Mouse (Mus musculus): ENCODE data around the gene Nanos2.

Gene Nanos2

DNA sequence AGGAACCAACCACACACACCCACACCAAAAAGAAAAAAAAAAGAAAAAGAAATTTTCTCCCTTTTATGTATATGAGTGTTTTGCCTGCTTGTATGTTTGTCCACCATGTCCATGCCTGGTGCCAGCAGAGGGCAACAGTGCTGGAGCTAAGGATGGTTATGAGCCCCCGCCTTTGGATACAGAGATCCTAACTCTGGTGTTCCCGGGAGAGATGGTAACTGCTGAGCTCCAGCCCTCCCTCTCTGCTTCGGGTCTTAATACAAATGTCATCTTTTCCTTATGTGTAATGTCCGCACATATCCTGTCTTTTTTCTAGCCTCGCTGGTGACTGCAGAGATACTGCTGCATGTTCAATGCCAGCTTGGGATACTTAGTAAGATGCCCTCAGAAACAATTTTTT, 2.8 kb downstream of the Nanos2 start:
- in situ Hi-C loops (cut with MboI; ENCODE audit: unreplicated experiment in 2 of 2), result loop anchor here in 1 of 2 experiments (10.0 kb wide), 1 partner anchor 75 kb away; the partner anchor contains the start of gene Ccdc61

DNA sequence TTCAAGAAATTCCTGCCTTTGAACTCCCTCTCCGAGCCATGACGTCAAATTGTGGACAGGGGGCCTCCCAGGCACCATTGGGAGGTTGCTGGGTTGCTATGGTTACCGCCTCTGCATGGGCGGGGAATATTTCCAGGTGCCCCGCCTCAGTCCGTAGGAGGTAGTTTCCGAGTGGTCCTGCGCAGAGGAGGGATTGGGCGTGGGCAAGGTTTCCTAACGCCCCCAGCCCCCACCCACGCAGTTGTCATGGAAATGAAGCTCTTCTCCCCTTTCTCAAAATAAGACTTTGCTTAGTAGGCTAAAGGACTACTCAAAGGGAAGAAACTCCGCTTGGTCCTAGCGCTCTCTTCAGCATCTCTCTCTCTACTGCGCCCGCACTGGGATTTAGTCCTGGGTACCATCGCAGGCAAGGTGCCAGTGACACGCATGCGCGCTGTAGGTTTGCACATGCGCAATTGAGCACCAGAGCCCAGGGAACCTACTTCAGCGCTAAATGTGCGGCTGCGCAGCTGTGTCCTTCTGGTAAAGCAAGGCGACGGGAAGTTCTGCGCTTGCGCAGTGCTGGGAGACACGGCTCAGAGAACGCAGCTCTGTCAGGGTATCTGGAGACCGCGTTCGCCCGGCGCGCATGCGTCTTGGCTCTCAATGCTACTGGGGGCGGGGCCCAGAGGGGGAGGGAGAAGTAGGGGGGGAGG, 3.5 kb downstream of the Nanos2 start, which contains the start of gene Mypop:
Gene Mypop, plus strand, starts transcription at position 645 of the 695 bp plus-strand sequence.
- in situ Hi-C loops (cut with MboI; ENCODE audit: unreplicated experiment in 2 of 2), result no loop called here

DNA sequence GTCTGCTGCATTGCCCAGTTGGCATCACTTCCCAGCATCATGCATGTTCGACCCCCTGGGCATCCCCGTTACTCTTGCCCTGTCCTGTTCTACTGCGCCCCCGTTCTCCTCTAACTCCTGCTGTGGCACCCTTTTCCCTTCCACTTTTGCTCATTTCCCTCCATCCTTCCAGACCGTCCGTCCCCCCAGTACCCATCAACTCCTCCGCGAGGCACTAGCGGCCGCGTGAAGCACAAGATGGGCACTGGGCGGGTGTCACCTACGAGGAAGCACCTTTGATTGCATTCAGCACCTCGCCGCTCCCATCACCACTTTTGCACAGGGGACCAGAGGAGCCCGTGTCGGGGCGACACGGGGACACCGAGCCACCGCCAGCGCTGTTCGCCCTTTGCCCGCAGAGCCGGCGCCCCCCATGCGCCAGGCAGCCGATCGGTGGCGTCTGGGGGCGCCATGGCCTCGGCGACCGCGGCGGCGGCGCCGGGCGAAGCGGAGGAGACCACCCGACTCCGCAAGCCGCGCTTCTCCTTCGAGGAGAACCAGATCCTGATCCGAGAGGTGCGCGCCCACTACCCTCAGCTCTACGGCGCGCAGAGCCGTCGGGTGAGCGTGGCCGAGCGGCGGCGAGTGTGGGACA, 4.6 kb downstream of the Nanos2 start:
- in situ Hi-C loops (cut with MboI; ENCODE audit: unreplicated experiment in 2 of 2), result no loop called here

DNA sequence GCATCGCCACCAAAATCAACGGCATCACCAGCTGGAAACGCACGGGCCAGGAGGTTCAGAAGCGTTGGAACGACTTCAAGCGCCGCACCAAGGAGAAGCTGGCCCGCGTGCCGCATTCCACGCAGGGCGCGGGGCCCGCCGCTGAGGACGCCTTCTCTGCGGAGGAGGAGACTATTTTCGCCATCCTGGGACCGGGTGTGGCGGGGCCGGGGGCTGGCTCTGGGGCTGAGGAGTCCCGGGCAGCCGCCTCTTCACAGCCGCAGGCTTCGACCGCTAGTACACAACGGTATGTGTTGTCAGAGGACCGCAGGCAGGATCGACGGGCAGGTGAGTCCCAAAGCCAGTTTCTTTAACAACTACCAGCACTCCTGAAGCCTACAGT, 5.1 kb downstream of the Nanos2 start:
- in situ Hi-C loops (cut with MboI; ENCODE audit: unreplicated experiment in 2 of 2), result no loop called here

DNA sequence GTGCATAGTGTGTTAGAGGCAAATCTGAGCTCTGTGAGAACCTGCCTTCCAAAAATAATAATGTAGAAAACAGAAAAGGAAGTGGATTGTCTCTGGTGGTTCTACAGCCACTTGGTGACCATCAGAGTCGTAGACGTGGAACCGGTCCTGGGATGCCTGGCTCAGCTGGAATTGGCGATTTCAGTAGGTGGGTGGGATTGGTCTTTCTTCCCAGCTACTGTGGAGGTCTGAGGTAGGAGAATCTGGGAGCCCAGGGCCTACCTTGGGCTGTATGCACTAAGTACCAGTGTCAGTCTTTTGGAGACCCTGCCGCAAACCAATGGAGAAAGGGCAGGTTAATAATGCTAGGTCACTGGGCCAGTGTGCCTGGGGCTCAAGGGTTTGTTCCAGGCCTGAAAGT, 5.8 kb downstream of the Nanos2 start:
- in situ Hi-C loops (cut with MboI; ENCODE audit: unreplicated experiment in 2 of 2), result no loop called here

DNA sequence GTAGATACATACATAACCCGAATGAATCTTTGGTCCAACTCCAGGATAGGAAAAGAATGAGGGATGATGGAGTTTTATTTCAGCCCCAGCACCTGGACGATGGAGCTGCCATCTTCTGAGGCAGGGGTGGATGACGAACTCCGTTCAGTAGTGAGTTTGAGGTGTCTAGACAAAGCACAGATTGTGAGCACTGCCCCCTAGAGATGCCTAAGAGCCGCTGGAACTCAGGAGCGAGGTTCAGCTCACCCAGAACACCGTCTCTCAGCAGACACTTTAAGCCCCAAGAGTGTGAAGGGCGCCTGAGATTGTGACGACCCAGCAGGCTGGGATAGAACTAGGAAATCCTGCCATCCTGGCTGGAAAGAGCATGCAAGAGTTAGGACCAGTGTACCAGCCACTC, 11.6 kb downstream of the Nanos2 start:
- in situ Hi-C loops (cut with MboI; ENCODE audit: unreplicated experiment in 2 of 2), result no loop called here

DNA sequence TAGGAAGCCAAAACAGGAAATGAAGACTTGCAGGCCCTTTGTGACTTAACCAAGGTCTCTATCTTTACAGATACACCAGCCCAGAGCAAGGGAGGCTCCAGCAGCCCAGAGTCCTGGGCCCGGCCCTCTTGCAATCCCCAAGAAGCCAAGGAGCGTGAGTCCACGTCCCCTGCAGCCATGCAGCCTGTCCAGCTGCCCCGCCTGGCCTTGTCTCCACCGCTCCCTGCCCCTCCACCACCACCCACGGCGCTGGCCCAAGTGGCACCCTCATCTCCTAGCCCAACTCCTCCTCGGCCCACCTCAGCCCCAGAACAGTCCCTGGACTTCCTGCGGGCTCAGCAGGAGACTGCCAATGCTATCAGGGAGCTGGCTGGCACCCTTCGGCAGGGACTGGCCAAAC, 13.2 kb downstream of the Nanos2 start:
- in situ Hi-C loops (cut with MboI; ENCODE audit: unreplicated experiment in 2 of 2), result no loop called here

DNA sequence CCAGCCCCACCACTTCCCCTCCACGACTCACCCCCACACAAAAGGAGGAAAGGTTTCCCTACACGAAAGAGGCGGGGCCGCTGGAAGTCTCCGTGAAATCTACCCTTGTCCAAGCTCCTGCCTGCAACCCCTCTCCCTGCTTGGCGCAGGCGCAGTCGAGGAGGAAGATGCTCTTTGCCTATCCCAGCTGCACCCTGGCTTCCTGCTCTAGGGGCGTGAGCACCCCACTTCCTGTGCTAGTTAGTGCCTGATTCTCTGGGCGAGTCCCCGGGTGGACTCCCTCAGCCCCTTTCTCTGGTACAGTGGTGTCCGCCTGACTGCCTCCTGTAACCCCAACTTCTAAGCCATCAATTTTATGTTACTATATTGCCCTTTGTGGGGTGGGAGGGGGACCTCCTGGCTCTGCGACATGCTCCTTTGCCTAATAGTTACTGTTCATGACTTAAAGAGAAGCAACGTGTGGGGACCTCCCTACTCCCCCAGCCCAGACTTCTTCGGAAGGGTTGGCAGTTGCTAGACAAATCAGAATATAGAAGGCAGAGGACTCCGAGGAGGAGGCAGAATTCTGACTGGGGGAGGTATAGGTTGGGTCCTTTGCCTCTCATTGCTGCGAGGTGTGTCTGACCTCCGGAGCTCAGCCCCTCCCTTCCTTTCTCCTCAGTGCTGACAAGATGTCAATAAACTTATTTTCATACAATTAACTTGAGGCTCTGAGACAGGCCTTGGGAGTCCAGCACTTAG, 14.0 kb downstream of the Nanos2 start:
- in situ Hi-C loops (cut with MboI; ENCODE audit: unreplicated experiment in 2 of 2), result no loop called here

DNA sequence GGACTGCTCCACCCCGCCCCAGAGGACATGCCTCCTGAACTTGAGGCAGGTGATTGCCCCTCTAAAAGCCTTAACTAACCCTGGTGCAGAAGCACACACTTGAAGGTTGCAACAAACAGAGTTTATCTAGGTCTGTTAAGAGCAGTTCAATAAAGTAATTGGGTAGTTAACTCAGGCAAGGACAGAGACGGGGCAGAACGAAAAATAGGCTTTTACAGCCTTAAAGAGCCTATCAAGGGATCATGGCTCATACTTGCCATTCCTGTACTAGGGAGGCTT, 14.5 kb downstream of the Nanos2 start:
- in situ Hi-C loops (cut with MboI; ENCODE audit: unreplicated experiment in 2 of 2), result no loop called here

DNA sequence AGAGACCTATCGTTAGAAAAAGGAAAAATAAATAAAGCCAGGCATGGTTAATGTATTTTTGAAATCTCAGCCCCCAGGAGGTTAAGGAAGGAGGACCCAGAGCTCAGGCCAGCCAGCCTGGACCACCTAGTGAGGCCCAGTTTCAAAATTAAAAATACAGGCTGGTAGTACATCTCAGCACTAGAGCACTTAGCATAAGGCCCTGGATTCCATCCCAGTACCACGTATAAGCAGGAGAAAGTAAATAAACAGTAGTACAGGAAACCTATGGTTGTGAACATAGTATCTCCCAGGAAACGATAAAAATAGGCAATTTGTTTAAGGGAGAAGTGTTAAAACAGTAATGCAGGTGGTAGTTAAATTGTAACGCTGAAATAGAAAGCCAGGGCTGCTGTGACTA, 14.9 kb downstream of the Nanos2 start:
- in situ Hi-C loops (cut with MboI; ENCODE audit: unreplicated experiment in 2 of 2), result no loop called here

DNA sequence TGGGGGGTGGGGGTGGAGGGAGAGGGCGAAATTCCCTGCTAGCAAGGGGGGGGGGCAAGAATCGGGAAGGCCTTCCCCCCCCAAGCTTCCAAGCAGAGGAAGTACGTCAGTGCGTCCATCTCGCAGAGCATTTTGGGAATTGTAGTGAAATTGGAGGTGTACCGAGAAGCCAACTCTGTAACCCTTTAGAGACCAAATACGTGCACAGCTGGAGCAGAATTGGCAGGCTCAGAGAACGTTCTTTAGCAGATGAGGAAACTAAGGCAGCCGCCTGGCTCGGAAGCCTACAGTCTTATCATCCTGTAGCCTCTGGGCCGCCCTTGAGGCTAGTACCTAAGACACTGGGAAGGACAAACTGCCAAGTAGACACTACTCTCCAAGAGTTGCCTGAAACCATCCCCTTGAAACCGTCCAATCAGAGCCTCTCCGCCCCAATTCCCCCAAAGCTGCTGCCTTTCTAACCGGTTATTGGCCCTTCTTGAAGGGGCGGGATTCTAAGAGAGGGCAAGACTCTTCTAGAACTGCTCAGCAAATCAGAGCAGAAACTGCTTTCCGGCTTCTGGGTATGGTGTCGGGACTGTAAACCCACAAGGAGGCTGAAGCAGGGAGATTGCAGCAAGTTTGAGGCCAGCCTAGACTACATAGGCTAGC, 15.8 kb downstream of the Nanos2 start:
- in situ Hi-C loops (cut with MboI; ENCODE audit: unreplicated experiment in 2 of 2), result no loop called here

DNA sequence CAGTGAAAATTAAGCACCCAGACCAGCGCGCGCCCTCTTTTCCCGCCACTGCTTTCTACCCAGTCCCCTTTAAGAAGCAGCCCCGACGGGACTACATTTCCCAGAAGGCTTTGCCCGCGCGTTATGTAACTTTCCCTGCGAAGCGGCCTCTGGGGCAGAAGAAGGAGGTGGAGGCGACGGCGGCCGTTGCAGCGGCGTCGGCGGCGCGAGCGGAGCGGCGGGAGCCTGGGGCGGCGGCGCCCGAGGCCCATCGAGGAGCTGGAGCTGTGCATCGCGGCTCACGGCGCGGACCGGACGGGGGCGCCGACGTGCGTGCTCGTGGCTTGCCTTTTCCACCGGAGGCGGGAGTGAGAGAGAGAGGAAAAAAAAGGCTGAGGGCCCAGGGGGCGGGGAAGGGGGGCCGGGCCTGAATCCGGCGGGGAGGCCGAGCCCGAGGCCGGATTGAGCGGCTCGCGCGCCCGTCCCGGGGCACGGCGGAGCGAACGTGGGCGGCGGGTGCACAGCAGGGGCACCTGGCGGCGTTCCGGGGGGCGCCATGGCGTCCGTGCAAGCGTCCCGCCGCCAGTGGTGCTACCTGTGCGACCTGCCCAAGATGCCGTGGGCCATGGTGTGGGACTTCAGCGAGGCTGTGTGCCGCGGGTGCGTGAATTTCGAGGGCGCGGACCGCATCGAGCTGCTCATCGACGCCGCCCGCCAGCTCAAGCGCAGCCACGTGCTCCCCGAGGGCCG, 16.9 kb downstream of the Nanos2 start, which contains the start of gene Irf2bp1:
Gene Irf2bp1, plus strand, starts transcription at position 143 of the 729 bp plus-strand sequence.
- in situ Hi-C loops (cut with MboI; ENCODE audit: unreplicated experiment in 2 of 2), result no loop called here

DNA sequence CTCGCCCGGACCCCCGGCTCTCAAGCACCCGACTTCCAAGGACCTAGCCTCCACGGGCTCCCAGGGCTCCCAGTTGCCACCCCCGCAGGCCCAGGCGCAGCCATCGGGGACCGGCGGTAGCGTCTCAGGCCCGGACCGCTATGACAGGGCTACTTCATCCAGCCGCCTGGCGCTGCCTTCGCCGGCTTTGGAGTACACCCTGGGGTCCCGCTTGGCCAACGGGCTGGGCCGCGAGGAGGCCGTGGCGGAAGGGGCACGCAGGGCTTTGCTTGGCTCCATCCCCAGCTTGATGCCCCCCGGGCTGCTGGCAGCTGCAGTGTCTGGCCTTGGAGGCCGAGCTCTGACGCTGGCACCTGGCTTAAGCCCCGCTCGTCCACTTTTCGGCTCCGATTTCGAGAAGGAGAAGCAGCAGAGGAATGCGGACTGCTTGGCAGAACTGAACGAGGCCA, 17.5 kb downstream of the Nanos2 start:
- in situ Hi-C loops (cut with MboI; ENCODE audit: unreplicated experiment in 2 of 2), result loop anchor here in 1 of 2 experiments (5.0 kb wide), 1 partner anchor 88 kb away; the partner anchor contains the start of gene Six5

DNA sequence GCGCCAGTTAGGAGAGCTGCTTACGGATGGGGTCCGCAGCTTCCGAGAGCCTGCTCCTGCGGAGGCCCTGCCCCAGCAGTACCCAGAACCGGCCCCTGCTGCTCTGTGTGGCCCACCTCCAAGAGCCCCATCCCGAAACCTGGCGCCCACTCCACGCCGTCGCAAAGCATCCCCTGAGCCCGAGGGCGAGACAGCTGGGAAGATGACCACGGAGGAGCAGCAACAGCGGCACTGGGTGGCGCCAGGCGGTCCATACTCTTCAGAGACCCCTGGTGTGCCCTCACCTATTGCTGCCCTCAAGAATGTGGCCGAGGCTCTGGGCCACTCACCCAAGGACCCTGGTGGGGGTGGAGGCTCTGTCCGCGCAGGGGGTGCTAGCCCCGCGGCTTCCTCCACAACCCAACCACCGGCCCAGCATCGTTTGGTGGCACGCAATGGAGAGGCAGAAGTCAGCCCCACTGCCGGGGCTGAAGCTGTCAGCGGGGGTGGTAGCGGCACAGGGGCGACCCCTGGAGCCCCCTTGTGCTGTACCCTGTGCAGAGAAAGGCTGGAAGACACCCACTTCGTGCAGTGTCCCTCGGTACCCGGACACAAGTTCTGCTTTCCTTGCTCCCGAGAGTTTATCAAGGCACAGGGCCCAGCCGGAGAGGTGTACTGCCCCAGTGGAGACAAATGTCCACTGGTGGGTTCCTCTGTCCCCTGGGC, 18.4 kb downstream of the Nanos2 start:
- in situ Hi-C loops (cut with MboI; ENCODE audit: unreplicated experiment in 2 of 2), result loop anchor here in 1 of 2 experiments (5.0 kb wide), 1 partner anchor 87 kb away; the partner anchor contains the start of gene Six5

DNA sequence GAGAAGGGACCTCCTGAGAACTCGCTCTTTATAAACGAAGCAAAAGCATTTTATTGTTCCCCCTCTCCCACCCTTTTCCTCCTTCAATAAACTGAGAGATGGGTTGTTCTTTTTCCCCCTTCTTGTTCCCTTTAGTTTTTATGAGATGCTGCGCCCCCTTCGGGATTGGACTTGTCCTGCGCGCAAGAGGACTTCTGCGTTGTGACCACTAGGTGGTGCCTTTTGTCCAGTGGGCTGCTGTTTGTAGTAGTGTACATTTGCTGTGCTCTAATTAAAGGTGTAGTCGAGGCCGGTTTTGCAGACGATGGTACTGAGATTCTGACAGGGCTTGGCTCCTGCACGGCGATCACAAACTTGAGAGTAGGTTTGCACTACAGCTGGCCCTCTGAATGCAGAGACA, 19.3 kb downstream of the Nanos2 start:
- in situ Hi-C loops (cut with MboI; ENCODE audit: unreplicated experiment in 2 of 2), result loop anchor here in 1 of 2 experiments (5.0 kb wide), 1 partner anchor 86 kb away; the partner anchor contains the start of gene Six5

DNA sequence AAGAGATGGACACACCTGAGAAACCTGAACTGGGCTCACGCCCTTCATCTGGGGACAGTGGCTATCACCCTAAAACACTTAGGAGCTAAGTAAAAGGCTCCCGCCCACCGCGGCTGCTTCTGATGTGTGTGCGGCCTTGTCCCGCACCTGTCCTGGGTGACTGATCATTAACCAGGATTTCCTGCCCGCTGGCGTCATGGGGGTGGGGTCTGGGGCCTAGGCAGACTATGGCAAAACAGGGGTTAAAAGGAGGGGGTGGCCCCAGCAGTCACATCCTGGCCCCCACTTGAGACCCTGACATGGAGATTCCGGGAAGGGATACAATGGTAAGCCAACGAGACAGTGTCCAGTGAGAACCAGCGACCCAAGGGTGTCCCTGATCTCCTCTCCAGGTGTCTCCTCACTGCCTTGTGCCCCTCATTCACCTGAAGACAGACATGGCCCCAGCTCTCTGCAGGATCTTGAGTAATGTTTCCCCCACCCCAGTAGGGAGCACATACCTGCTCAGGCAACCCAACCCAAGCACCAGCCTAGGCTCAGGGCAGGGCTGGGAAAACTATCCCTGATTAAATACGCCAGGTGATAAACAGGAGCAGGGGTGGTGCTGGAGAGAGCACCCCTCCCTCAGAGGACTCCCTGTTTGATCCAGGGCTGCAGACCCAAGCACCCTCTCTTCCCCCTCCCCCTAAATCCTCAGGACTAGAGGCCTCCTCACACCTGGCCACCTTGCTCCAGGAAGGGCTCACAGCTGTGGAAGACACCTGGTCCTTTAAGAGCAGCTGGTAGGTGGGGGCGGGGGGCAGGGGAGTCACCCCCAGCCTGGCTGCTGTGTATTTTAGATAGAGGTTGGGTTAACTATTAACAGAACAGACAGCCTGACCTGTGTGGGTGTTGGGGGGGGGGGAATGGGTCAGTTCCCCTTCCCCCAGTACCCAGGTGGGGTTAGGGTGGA, 20.1 kb downstream of the Nanos2 start:
- in situ Hi-C loops (cut with MboI; ENCODE audit: unreplicated experiment in 2 of 2), result loop anchor here in 1 of 2 experiments (5.0 kb wide), 1 partner anchor 85 kb away; the partner anchor contains the start of gene Six5

DNA sequence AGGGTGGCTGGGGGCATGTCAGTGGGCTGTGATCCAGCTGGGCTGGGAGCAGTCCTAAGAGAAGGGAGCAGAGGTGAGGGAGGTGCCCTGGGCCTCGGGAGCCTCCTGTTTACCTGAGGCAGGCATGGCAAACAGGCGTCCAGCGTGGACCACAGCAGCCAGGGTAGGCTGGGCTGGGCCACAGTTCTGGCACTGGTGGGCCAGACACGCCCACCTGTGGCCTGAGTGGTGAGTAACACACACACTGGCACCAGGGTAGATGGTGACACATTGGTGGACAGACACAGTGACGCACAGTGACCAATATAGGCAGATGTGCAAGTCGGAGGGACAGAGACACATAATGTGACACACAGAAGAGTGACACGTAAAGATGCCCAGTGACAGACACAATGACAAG, 23.4 kb downstream of the Nanos2 start:
- in situ Hi-C loops (cut with MboI; ENCODE audit: unreplicated experiment in 2 of 2), result no loop called here

DNA sequence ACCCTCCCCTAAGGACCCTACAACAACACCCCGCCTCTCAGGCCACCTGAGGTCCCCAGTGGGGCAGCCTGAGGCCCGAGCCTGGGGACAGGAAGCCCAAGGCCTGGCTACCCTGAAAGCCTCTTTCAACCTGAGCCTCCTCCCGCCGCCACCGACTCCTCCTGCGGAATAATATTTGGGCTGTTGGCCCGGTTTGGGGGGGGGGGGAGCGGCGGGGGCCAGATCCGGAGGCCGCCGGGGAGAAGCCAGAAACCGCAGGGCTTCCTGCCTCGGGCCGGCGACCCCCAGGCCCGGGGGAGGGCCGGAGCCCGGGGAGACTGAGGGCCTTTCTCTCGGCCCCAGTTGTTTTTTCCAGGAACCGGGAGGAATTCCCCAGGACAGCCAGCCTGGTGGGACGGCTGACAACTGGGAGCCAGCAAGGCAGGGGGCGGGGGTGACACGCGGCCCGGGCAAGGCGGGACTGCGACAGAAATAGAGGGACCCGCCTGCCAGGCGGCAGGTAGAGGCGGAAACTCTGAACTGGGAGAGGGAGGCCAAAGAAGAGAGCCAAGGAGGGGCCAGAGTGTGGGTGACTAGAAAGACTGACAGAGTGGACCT, 24.9 kb downstream of the Nanos2 start:
- in situ Hi-C loops (cut with MboI; ENCODE audit: unreplicated experiment in 2 of 2), result no loop called here
